Mouse (Mus musculus) ES-Bruce4 (cell line): ENCODE measurements around the gene Grin3a.

Experiments
- CTCF ChIP-seq: IDR thresholded peaks from one replicate; pipeline ENCODE4 v1.8.1; 2011; ENCODE audit warnings: low read depth, low read length
- EP300 ChIP-seq: IDR thresholded peaks from 2 replicates; pipeline ENCODE4 v1.6.1; 2011; ENCODE audit warnings: low read depth, low read length; ENCODE audit not compliant: insufficient read depth
- POLR2A ChIP-seq: IDR thresholded peaks from one replicate; pipeline ENCODE4 v1.8.1; 2011; ENCODE audit warnings: low read length; ENCODE audit not compliant: insufficient read depth

- no peak for TF ChIP-seq EP300
- no peak for TF ChIP-seq CTCF
- TF ChIP-seq POLR2A, result no peak
Measured at GRCm38 (mm10) chr4:49632139-49632481, 213.4 kb downstream of the Grin3a start.
